Mouse (Mus musculus) G1E (cell line): Measurements from ENCODE around the gene Mtor. TPM values are rescaled to one million over a fixed set of nuclear protein-coding genes. Genes with fewer than 3 reads are reported as not detected.

Experiments used
- ATAC-seq: 2 replicates; pipeline ENCODE4 v1.8.0; 2016; ENCODE audit warnings: mild to moderate bottlenecking; ENCODE audit not compliant: insufficient number of reproducible peaks, poor library complexity, low FRiP score, severe bottlenecking; ENCODE audit errors: extremely low read depth
- DNase-seq: peaks from one replicate; pipeline ENCODE4 v3.0.0; 2012; ENCODE audit warnings: low spot score
- H3K27me3 ChIP-seq: 2 replicates; pipeline ENCODE4 v1.6.1; 2012; ENCODE audit warnings: mild to moderate bottlenecking, low read length, inconsistent platforms; ENCODE audit not compliant: insufficient read depth
- H3K36me3 ChIP-seq: replicated peaks from 2 replicates; pipeline ENCODE3; 2012; ENCODE audit warnings: mild to moderate bottlenecking, inconsistent platforms
- H3K4me1 ChIP-seq: 2 replicates; pipeline ENCODE4 v1.6.1; 2012; ENCODE audit warnings: low read depth, low read length, inconsistent platforms, mixed read lengths; ENCODE audit not compliant: insufficient read depth
- H3K4me3 ChIP-seq: 2 replicates; pipeline ENCODE4 v1.5.1; 2012; ENCODE audit warnings: low read depth, mild to moderate bottlenecking, inconsistent platforms, low read length, moderate library complexity, mixed read lengths
- H3K9me3 ChIP-seq: replicated peaks from 2 replicates; pipeline ENCODE4 v1.6.1; 2012; ENCODE audit warnings: inconsistent platforms
- CTCF ChIP-seq: IDR thresholded peaks from 2 replicates; pipeline ENCODE4 v1.5.1; 2012; ENCODE audit warnings: low read depth, low read length, inconsistent platforms, mixed read lengths
- GATA1 ChIP-seq: IDR thresholded peaks from 2 replicates; pipeline ENCODE4 v1.6.1; 2012; ENCODE audit warnings: borderline replicate concordance, low read length, inconsistent platforms, mixed read lengths
- GATA2 ChIP-seq: IDR thresholded peaks from 2 replicates; pipeline ENCODE4 v1.6.1; 2012; ENCODE audit warnings: low read depth, low read length, inconsistent platforms, borderline replicate concordance
- POLR2AphosphoS5 ChIP-seq: IDR thresholded peaks from 2 replicates; pipeline ENCODE4 v1.6.1; 2012; ENCODE audit warnings: low read depth, low read length, inconsistent platforms; ENCODE audit not compliant: insufficient replicate concordance
- TAL1 ChIP-seq: conservative IDR thresholded peaks from 2 replicates; pipeline ENCODE4 v1.6.1; 2012; ENCODE audit warnings: low read depth, low read length, inconsistent platforms, mixed read lengths
- polyA plus RNA-seq: library from polyadenylated mRNA; stranded (reverse); fragments of >175 nt; gene quantifications from 2 replicates; pipeline ENCODE4 v1.2.3, GENCODE M21; 2012
- total RNA-seq, 2 experiments: library from RNA; stranded (forward) in 1 of 2; stranded (reverse) in 1 of 2; fragments of 200-1000 nt in 1 of 2; fragments of >200 nt in 1 of 2; fragmentation: Nextera tagmentation in 1 of 2; gene quantifications; 2 replicates each; pipeline ENCODE4 v1.2.3; 2014 to 2017

Gene Mtor
- total and polyA plus RNA-seq, 3 experiments = 11.3 to 41.7 (median 13.8) TPM

DNA sequence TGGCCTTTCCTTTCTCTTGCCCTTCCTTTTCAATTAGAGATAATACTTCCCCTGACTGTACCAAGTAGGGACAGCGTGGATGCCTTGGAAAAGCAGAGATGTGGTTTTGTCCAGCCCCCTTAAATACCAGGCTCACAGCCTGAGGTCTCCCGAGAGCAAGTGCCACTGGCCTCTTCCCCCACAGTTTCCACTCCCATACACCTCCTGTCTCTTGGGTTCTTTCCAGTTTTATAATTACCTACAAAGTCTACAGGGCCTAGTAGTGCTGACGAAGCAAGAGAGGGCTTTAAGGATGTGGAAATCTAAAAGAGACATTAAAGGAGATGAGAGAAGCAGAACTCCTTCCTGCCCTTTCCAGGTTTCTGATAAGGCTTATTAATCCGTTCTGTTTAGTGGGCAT lies 69.4 kb downstream of the Mtor start:
- ATAC-seq (no peak), DNase-seq (no peak)
- H3K4me3 ChIP-seq = no peak overlapping the region
- no peaks in the 10 kb centered on the region for H3K27me3 ChIP-seq
- H3K4me1 ChIP-seq = no peaks in the 10 kb centered on the region
- TF ChIP-seq TAL1 (no peak), GATA1 (no peak), GATA2 (no peak), POLR2AphosphoS5 (no peak), CTCF (no peak)
- H3K36me3 ChIP-seq = peaks cover 89% of the 10 kb centered on the region
- no peaks in the 10 kb centered on the region for H3K9me3 ChIP-seq

DNA sequence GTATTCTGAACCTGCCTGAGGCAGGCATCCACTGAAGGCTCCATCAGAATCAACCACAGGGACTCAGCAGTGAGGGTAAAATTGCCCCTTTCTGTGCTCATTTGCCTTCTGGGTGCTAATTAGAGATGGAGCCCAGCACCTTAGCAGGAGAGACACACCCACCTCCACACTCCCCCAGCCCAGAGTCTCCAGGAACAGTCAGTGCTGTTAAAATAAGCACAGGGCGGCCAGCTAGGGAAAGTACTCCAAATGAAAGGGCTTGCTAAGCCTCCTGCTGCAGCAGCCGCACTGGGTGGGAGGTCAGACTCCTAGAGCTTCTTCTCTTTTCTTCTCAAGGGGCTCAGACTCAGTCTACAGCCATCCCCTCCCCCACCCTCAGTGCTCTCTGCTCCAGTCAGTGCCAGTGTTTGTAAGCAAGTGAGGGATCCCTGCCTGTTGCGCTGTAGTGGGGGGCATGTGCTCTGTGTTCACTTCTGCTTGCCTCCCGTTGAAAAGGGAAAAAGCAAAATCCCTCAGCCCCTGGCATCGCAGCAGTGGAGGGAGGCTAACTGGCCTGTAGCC lies 69.9 kb downstream of the Mtor start:
- TF ChIP-seq GATA2 (no peak), POLR2AphosphoS5 (no peak), GATA1 (no peak), TAL1 (no peak), CTCF (no peak)
- H3K4me3 ChIP-seq = no peak overlapping the region
- no peaks in the 10 kb centered on the region for H3K9me3 ChIP-seq

DNA sequence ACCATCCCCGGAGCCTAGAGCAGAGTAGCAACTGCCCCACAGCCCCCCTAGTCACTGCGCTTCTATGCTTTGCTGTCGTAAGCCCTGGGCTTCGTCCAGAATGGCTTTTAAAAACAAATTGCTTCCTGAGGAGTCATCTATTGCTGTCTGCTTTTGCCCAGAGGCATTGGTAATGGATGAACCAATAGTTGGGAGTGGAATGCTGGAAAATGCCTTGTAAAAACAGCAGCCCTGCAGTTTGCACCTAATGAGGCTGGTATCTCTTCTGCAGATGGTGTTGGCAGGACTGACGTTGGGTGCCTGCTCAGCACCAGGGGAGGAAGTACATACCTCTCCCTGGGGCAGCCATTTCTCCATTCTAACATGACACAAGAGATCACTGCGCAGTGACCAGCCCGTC lies 75.1 kb downstream of the Mtor start:
- TF ChIP-seq TAL1 (no peak), POLR2AphosphoS5 (no peak), GATA1 (no peak), CTCF (no peak), GATA2 (no peak)
- no peaks in the 10 kb centered on the region for H3K27me3 ChIP-seq
- ATAC-seq (no peak), DNase-seq (no peak)
- H3K4me1 ChIP-seq = no peaks in the 10 kb centered on the region
- H3K9me3 ChIP-seq = no peaks in the 10 kb centered on the region
- no peak overlapping the region for H3K4me3 ChIP-seq
- H3K36me3 ChIP-seq = peaks cover 89% of the 10 kb centered on the region

More for the DNA sequence above, 69.9 kb downstream of the Mtor start:
- Histone ChIP-seq H3K27me3 (no peaks in the 10 kb centered on the region), H3K4me1 (no peaks in the 10 kb centered on the region), H3K36me3 (peaks cover 88% of the 10 kb centered on the region)
- ATAC-seq = no peak
- DNase-seq = no peak

DNA sequence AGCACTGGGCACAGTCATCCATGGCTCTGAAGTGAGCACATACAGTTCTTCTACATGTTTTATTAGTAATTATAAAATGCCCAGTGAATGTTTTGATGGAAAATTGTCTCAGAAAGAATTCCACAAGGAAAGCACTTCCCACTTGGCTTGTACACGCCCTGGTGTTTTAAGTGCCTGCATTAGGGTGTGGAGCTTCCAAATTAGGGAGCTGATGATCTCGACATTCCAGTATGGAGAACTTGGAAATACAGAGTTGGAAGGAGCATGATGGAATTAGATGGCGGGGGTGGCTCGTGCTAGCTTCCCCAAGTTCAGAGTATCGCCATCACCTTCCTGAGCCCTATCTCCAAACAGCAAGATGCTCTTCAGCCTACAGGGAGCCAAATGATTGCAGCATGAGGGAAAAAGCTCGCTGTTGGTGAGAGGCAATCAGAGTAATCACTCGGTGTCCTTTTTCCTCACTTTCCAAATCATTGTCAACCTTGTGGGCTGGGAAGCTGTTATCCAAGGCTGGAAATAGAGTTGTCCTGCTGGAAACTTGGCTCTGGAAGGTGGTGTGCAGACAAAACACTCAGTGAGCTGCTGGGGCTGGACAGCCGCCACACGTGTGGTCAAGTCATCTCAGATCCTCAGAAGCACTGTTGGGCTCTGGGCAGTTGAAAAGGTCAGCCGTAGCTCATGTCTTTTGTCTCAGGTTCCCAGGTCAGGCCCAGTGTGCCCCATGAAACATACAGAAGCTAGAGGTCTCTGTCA lies 78.9 kb downstream of the Mtor start:
- TF ChIP-seq TAL1 = no peak
- no peak for TF ChIP-seq CTCF
- TF ChIP-seq POLR2AphosphoS5 = no peak
- no peak for TF ChIP-seq GATA2
- TF ChIP-seq GATA1 = no peak
- Histone ChIP-seq H3K4me3 (no peak overlapping the region), H3K9me3 (no peaks in the 10 kb centered on the region), H3K36me3 (peaks cover 91% of the 10 kb centered on the region), H3K4me1 (no peaks in the 10 kb centered on the region), H3K27me3 (no peaks in the 10 kb centered on the region)
- ATAC-seq = no peak
- DNase-seq = no peak

DNA sequence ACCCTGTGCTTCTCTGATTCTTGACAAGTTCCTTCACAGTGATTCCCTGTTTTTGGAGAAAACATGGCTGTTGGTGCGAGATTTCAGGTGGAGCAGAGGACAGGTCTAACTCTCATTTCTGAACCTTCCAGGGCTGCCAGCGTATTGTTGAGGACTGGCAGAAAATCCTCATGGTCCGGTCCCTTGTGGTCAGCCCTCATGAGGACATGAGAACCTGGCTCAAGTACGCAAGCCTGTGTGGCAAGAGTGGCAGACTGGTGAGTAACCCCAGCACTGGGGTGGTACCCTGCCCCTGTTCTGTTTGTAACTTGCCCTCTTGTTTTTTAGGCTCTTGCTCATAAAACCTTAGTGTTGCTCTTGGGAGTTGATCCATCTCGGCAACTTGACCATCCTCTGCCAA lies 81.9 kb downstream of the Mtor start:
- H3K36me3 ChIP-seq = peaks cover 89% of the 10 kb centered on the region
- H3K4me3 ChIP-seq = no peak overlapping the region
- ATAC-seq (no peak), DNase-seq (no peak)
- H3K4me1 ChIP-seq = peaks cover 2% of the 10 kb centered on the region; the same call in 1 of the 2 replicates
- H3K9me3 ChIP-seq = no peaks in the 10 kb centered on the region
- H3K27me3 ChIP-seq = no peaks in the 10 kb centered on the region
- TF ChIP-seq CTCF (no peak), GATA2 (no peak), TAL1 (no peak), GATA1 (no peak), POLR2AphosphoS5 (no peak)

DNA sequence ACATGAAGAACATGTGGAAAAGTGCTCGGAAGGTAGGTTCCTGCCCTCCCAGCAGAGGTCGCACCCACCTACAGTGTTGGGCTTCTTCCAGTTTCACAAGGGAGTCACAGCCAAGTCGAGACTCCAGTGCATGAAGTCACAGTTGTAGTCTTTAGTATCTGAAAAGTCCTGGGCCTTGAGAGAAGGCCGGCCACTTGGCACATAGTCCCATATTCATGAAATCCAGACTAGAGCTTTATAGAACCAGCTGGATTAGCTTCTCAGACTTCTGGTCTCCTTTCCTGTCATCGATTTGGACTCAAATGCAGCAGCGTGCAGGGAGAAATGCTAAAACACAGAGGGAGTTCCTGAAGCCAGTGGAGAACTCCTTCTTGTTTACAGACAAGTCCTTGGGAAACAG lies 82.4 kb downstream of the Mtor start:
- H3K9me3 ChIP-seq = no peaks in the 10 kb centered on the region
- peaks cover 2% of the 10 kb centered on the region; the same call in 1 of the 2 replicates for H3K4me1 ChIP-seq
- DNase-seq (no peak), ATAC-seq (no peak)
- no peak for TF ChIP-seq POLR2AphosphoS5
- no peak for TF ChIP-seq GATA2
- no peak for TF ChIP-seq CTCF
- TF ChIP-seq GATA1 = no peak
- TF ChIP-seq TAL1 = no peak
- no peaks in the 10 kb centered on the region for H3K27me3 ChIP-seq
- peaks cover 89% of the 10 kb centered on the region for H3K36me3 ChIP-seq
- H3K4me3 ChIP-seq = no peak overlapping the region
